Mouse (Mus musculus) embryo, embryonic 10 days (tissue): Measurements from ENCODE around the gene Slc39a1.
"Not testable (repeated sequence)": the region's sequence is repeated elsewhere in the genome, so short reads cannot be mapped to it uniquely, and the experiment has no call there.

Experiments used
- DNase-seq: peaks from one replicate; pipeline ENCODE4 v3.0.0-alpha.2; 2015; ENCODE audit warnings: low spot score

Slc39a1 gene

DNA sequence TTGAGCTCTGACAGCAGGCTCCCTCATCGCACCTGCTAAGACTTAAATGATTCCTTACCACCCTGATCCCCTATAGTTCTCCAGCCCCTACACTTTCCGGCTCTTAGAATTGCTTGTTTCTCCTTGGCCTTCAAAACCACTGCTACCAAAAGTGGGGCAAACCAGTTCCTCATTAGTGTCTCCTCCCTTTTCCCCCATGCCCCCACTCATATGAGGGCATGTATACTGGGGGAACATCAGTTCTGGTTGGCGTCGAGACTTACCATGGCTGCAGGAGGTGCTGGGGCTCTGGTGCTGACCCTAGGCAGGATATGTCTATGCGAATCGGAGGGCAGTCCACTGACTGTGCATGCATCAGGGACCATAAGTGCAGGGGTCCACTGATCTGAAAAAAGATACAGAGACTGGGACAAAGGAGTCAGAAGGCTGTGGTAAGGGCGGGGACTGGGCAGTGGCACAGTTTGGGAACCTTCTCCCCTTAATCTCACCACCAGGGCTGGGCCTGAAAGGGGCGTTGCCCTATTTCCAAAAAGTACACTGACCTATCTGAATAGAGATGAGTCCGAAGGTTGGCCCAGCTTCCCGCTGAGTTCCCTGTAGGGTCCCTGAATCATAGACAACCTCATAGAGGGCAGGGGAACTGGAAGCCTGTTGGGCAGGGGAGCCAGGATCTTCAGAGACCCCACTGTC lies 6.2 kb upstream of the Slc39a1 start:
- no peak for DNase-seq

DNA sequence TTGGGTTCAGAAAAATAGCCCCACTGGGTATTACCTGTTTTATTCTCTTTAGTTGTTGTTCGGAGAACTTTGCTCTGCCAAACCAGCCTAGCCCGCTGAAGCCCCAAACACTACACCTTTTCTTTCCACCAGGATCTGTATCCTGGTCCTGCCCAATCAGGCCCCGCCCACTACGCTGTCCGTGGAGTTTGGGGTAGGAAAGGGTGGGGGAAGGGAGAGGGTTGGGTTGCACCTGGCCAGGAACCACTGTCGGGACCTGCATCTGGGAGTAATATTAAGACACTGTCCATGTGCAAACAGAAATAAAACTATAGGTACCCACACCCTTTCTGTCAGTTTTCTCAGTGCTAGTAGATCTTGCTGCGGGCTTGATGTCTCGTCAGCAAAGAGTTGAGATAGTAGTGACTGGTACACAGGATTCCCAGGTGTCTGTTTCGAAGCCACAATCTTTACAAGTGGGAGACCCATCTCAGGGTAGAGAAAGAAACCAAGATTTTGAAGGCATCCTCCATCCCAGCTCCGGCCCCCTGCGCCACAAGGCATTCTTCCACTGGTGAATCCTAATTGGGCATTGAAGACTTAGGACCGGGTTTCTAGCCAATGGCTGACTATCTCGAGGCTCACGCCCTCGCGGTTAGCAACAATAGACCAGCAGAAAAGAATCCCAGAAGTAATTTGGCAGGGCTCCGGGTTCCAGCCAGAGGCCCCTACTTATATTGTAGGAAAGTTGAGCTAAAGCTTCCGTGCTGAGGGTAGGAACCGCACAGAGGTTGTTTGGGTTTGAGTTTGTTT lies 4.8 kb upstream of the Slc39a1 start, which contains the start of gene Creb3l4:
Gene Creb3l4, minus strand, starts transcription at position 529 of the 792 bp plus-strand sequence.
- peak; percentile 90 for DNase-seq

DNA sequence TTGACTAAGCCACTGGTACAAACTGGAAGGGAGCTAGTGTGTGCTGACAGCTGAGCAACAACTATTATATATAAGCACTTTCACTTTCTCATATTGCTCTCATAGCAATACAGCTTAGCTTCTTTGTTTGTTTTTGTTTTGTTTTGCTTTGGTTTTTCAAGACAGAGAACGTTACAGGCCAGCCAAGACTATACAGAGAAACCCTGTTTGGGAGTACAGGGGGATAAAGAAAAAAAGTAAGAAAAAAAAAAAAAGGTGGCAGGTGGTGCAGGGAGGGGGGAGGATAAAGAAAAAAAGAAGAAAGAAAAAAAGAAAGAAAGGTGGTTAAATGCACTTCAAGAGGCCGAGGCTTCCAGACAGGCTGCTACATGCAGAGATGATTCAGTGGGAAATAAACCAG lies 2.6 kb upstream of the Slc39a1 start:
- no peak for DNase-seq

DNA sequence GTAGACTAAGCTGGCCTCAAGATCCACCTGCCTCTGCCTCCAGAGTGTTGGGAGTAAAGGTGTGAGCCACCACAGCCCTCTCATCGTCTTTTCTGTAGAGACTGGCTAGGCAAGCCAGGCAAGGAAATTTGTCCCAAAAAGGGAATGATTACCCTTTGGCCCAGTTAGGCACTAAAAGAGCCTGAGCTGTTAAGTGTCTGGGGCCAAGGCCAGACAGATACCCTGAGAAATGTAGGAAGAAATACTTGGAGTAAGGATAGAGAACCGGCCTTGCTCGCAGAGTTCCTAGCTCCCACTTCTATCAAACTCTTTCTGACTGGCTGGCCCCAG lies 377 bp upstream of the Slc39a1 start:
- DNase-seq = no peak

DNA sequence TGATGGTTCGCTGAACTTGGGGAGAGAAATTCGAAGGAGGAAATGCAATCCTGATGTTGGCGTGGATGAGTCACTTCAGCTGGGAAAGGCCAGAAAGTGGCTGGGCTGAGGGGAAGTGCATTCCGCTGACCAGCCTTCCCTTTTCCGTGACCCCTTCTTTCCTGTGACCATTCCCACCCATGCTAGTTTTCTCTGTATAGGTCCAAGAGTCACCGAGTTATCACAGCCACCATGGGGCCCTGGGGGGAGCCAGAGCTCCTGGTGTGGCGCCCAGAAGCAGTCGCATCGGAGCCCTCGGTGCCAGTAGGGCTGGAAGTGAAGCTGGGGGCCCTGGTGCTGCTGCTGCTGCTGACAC lies 751 bp downstream of the Slc39a1 start:
- peak; percentile 55 for DNase-seq

DNA sequence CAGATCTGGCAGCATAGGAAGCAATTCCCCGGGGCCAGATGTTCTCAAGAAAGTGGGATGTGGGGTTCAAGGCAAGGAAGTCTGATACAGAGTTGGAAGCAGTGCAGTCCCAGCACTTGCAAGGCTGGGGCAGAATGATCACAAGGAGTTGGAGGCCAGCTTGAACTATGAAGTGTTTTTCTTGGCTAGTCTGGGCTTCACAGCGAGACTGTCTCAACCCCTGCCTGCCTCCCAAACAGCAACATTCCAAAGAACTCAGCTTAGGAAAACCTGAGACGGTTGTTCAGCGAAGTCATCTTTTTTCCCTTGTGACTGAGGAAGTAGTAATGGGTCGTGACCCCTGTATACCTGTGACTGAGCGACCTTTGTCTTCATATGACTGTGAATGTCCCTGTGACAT lies 2.8 kb downstream of the Slc39a1 start:
- DNase-seq = no peak

DNA sequence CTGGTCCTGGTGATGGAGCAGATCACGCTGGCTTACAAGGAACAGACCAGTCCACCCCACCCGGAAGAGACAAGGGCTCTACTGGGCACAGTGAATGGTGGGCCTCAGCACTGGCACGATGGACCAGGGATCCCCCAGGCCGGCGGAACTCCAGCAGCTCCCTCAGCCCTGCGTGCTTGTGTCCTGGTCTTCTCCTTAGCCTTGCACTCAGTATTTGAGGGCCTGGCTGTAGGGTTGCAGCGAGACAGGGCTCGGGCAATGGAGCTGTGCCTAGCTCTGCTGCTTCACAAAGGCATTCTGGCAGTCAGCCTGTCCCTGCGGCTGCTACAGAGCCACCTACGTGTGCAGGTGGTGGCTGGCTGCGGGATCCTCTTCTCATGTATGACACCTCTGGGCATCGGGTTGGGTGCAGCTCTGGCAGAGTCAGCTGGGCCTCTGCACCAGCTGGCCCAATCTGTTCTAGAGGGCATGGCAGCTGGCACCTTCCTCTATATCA lies 3.8 kb downstream of the Slc39a1 start:
- not testable (repeated sequence) for DNase-seq

DNA sequence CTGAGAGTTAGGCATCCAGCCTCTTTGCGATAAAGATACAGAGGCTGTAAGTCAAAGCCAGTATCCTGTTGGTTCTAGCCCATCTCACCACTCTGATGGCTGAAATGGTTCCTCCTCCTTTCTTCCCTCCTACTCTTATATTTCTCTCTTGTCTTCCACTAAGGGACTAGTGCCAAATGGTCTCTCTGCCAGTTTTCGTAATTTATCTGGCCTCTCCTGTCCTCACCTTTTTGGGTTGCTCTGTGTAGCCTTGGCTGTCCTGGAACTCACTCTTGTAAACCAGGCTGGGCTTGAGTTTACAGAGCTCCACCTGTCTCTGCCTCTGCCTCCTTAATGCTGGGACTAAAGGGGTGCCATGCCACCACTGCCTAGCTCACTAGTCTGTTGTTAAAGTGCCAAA lies 4.7 kb downstream of the Slc39a1 start:
- DNase-seq = not testable (repeated sequence)

DNA sequence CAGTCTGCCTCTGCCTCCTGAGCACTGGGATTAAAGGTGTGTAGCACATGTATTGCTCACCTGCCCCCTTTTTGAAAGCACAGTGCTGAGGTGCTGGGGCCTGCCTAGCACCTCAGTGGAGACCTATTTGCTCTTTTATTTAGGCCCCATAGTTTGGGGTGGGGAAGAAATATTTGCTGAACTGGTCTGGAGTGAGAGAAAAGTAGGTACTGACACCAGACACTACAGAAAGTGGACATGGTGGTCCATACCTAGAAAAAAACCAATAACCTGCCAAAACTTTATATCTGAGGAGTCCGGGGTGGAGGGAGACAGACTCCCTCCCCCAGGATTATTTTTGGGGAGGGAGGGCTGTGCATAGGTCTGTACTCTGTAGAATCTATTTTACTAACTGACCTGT lies 5.2 kb downstream of the Slc39a1 start:
- DNase-seq = not testable (repeated sequence)

DNA sequence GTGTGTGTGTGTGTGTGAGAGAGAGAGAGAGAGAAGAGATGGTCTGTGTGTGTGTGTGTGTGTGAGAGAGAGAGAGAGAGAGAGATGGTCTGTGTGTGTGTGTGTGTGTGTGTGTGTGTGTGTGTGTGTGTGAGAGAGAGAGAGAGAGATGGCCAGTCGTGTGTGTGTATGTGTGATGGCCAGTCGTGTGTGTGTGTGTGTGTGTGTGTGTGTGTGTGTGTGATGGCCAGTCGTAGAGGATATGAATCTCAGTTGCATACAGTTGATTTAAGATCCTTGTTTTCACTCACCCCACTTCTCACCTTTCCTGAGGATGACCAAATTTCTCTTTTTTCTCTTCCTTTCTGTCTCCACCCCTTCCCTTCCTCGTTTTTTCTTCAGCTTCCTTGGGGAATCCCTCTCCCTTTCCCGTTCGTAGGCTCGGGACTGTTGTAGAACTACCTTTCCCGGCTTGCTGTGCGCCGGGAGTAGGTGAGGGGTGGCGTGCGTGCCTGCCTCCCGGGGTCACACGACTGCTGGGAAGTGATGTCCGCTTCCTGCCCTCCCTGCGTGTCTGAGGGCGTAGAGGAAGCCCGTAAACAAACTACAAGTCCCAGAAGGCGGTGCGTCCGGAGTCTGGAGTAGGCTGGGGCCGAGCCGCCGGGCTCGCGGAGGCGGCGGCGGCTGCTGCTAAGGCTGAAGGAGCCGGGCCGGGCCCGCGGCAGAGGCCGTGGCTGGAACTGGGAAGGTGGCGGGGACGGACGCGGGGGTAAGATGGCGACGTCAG lies 5.9 kb downstream of the Slc39a1 start, which contains the start of gene Crtc2:
Gene Crtc2, plus strand, starts transcription at position 511 of the 766 bp plus-strand sequence.
- peak; percentile 98 for DNase-seq

DNA sequence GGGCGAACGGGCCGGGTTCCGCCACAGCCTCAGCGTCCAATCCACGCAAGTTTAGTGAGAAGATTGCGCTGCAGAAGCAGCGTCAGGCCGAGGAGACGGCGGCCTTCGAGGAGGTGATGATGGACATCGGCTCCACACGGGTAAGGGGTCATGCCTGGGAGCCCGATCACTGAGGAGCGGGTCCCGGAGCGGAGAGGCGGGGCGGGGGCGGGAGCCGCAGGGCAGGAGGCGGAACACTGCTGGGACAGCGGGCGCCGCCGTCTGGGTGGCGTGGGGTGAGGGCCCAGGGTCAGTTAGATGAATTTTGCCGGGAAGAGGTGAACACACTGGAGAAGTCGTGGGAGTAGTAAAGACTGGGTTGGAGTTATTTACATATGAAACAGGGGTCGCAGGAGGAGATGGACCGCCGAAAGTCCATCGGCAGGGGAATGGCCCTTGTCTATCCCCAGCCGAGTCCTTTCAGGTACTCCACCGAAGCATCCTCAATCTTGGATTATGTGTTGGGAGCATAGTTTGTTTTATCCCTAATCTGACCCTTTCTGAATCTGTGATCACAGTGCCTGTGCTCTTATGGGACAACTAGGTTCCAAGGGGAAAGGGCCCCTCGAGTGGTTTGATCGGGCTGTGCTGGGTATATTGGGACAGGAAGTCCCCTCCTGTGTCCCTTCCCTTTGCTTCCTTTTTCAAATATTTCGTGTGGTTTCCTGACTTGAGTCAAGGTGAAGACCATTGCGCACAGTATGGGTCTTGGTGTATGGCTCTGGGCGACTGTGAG lies 6.6 kb downstream of the Slc39a1 start:
- peak; percentile 76 for DNase-seq

DNA sequence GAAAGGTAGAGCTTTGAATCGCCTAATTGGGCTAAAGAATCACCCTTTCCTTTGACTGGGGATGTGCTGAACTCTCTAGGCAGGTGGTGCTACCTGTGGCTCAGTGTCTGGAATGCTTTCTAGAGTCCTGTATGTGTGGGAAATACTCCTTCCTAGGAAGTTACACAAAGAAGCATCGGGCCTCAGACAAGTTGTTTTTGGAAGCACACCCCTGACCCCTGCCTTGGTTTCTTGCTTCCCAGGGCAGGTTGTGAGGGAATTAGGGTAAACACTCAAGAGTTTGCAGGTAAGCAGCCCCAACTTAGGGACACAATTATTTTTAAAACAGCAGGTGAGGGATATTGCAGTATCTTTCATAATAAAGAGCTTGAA lies 7.2 kb downstream of the Slc39a1 start:
- no peak for DNase-seq

DNA sequence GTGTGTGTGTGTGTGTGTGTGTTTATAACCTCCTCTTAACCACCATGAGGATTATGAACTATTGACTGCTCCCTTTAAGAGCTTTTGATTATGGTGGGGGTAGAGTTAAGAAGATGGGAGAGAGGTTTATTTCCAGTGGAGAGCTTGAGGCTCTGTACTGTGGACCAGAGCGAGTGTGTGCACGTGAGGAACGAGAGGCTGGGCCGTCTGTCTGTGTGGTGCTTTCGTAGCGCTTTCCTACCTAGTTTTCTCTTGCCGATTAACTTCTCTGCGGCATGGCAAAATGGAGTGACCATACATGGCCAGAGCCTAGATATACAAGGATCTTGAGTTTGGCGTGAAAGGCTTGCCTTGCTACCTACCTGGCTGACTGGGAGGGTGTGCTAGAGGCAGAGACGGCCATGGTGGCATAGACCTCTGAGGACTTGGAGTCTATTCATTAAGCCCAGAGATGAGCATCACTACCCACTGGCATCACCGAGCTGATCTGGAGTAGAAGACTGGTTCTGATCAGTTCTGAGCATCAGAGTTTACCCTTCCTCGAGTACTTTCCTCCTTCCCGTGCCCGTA lies 7.9 kb downstream of the Slc39a1 start:
- no peak for DNase-seq

DNA sequence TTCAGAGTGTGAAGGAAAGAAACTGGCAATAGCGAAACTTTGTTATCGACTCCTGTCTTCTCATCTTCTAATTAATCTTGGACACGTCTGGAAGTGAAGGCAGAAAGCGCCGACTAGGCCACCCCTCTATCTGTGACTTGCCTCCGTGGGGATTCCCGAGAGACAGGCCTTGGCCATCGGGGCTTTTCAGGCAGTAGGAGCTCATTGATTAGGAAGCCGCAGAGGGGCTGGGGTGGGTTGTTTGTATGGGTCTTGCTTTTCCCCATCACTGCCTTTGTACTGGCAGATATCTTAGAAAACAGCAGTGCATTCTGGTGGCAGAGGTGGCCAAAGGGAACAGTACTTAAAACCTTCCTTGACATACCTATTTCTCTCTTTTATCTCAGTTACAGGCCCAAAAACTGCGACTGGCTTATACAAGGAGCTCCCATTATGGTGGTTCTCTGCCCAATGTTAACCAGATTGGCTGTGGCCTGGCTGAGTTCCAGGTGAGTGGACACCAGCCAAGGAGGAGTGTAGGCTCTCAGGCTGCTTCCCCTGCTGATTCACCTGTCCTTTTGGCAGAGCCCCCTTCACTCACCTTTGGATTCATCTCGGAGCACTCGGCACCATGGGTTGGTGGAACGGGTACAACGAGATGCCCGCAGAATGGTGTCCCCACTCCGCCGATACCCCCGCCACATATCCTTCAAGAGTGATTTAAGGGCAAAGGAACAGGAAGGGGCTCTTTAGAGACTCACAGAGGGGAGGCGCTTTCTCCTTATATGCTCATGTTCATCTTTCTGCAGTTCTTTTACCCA lies 9.0 kb downstream of the Slc39a1 start:
- DNase-seq = no peak

DNA sequence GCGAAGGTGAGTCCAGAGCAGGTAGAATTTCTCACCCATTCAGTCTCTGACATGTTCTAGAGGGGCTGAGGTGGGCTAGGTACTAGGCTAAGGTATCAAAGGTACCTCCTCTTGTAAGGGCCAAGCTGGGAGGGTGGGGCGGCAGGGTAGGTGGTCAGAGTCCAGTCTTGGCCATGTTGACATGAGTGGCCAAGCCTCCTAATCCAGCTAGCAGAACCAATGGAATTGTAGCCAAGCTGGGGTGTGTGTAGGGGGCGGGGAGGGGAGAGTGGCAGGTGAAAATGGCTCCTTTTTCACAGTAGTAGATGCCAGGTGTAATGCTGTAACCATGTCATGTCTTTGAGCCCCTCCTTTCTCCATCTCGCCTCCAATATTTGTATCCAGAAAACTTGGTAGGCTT lies 10.5 kb downstream of the Slc39a1 start:
- no peak for DNase-seq

DNA sequence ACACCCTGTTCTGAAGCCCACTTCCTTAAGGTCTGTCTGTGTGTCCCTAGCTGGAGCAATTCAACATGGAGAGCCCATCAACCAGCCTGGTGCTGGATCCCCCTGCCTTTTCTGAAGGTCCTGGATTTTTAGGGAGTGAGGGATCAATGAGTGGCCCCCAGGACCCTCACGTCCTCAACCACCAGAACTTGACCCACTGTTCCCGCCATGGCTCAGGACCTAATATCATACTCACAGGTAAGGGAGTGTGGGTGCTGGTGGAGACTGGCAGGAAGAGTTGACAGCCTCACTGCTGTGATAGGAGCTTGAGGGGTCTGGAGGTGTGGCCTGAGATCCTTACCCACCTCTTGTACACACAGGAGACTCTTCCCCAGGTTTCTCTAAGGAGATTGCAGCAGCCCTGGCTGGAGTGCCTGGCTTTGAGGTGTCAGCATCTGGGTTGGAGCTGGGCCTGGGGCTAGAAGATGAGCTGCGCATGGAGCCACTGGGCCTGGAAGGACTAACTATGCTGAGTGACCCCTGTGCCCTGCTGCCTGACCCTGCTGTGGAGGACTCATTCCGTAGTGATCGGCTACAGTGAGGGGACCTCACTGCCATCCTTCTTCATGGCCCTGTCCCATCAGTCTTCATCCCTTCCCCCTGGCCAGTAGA lies 15.3 kb downstream of the Slc39a1 start:
- no peak for DNase-seq

DNA sequence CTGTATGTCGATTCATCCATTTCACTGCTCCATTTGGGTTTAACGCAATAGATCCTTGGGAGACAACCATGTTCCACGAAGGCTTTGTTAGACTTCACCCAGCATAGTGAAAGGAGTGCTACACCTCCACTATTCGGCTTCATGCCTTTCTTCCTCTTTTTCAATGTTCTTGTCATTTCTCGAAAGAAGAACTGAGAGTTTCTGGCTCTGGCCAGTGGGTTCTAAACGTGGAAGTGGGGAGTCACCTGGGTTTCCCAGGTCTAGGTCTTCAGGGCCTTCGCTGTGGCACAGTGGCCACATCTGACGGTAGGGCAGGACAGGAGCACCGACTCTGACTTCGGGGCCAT lies 16.7 kb downstream of the Slc39a1 start:
- no peak for DNase-seq

DNA sequence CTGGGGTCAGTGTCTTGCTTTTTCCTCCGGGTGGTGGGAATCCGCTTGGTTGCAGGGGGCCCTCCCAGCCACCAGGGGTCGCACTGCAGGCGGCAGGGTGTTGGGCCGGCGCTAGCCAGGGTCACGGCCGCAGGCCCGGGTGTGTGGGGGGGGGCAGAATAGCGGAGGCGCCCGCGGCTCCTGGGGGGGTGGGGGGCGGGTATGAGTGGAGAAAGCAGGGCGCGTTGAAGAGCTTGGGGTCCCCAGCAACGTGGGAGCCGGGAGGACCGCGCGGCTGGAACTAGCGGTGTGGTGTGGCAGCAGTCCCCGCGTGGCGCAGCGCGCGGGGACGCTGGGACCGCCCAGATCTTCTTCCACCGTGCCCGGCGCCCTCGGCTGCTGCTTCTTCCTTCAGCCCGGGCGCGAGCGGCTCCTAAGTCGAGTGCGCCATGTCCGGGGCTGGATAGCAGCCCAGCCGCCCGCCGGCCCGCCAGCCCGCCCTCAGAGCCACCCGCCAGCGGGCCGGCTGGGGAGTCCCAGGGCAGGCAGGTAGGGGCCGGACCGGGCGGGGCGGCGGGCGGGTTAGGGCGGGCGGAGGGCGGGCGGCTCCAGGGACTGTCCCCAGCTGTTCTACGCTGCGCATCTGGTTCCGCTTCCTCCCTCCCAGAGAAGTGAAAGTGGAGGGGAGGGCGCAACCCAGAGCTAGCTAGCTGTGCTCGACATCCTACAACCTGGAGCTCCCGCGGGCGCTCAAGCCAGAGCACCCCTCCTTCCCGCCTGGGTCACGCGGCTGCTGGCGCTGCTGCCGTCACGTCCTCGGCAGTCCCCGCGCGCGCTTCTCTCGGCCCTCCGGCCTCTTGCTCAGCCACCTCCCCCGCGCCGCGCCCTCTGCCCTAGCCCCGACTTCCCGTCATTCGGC lies 17.3 kb downstream of the Slc39a1 start, which contains the start of gene Dennd4b:
Gene Dennd4b, plus strand, starts transcription at position 152 of the 898 bp plus-strand sequence.
- peak; percentile 85 for DNase-seq
